Mouse (Mus musculus): ENCODE measurements around the gene Serhl.

Serhl gene

GRCm38 (mm10) chr15:83148395-83148794 is 59.1 kb downstream of the Serhl start:
- peak overlapping the region; percentile 96 for H3K4me3 ChIP-seq (replicated peaks; ENCODE audit: low read length)
- H3K36me3 ChIP-seq (ENCODE audit: insufficient read depth, low read length): peaks cover 50% of the 10 kb centered on the region
- no peak for TF ChIP-seq POU5F1 (IDR thresholded peaks at IDR 0.05; ENCODE audit: borderline replicate concordance, low read length)
- no peaks in the 10 kb centered on the region for H3K27me3 ChIP-seq (ENCODE audit: insufficient read depth, low read length)
- H3K9me3 ChIP-seq (ENCODE audit: low read length): no peaks in the 10 kb centered on the region
- H3K4me1 ChIP-seq (replicated peaks; ENCODE audit: low read depth, low read length): peaks cover 68% of the 10 kb centered on the region

GRCm38 (mm10) chr15:83148801-83149195 is 59.5 kb downstream of the Serhl start:
- peaks cover 51% of the 10 kb centered on the region for H3K36me3 ChIP-seq (ENCODE audit: insufficient read depth, low read length)
- H3K9me3 ChIP-seq (ENCODE audit: low read length): no peaks in the 10 kb centered on the region
- H3K27me3 ChIP-seq (ENCODE audit: insufficient read depth, low read length): no peaks in the 10 kb centered on the region
- TF ChIP-seq CTCF (conservative IDR thresholded peaks at IDR 0.05; ENCODE audit: low read length): no peak
- TF ChIP-seq POU5F1 (IDR thresholded peaks at IDR 0.05; ENCODE audit: borderline replicate concordance, low read length): no peak
- no peak for TF ChIP-seq NANOG (IDR thresholded peaks at IDR 0.05; ENCODE audit: borderline replicate concordance, low read length)
- H3K4me1 ChIP-seq (replicated peaks; ENCODE audit: low read depth, low read length): peaks cover 68% of the 10 kb centered on the region
- peak overlapping the region; percentile 96 for H3K4me3 ChIP-seq (replicated peaks; ENCODE audit: low read length)

DNA sequence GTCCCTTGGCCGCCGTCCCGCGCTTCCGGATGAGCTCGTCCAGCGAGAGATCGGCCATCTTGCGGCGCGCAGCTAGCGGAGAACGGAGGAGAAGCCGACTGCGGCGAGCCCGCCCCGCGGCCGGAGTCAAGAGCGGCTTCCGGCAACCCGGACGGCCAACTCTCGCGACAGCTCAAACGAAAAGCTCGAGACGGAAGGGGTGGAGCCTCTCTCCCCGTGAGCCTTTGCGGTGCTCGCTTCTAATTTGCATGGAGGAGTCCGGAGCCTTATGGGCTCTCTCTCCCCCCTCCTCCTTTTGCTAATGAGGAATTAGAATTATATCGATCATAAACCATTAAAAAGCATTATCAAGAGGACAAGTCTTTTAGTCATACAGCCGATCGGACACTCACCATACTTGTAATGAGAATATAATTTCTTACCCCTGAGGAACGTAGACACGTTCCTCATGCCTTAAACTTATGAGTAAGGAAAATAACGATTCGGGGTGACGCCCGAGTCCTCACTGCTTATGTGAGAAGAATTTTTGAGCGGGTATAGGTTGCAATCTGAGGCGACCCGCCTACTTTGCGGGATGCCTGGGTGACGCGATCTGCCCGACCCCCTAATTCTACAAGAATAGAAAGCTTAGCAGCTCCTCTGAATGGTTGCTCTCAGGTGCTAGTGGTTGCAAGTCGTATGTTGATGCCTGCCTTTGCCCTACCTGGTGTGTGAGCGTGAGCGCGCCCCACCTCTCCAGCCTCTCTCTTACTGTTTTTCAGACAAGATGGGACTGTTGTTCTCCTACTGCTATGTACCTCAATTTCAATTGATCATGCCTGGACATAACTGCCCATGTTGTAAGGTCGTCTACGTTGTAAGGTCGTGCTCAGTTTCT is 60.1 kb downstream of the Serhl start, which contains the start of gene Poldip3:
Gene Poldip3, minus strand, starts transcription at position 189 of the 877 bp plus-strand sequence.
- peak within 1 kb of the TSS; percentile 96 for H3K4me3 ChIP-seq (replicated peaks; ENCODE audit: low read length)
- H3K36me3 ChIP-seq (ENCODE audit: insufficient read depth, low read length): peaks cover 49% of the 10 kb centered on the region
- peaks cover 61% of the 10 kb centered on the region for H3K4me1 ChIP-seq (replicated peaks; ENCODE audit: low read depth, low read length)
- H3K27me3 ChIP-seq (ENCODE audit: insufficient read depth, low read length): no peaks in the 10 kb centered on the region
- TF ChIP-seq POU5F1 (IDR thresholded peaks at IDR 0.05; ENCODE audit: borderline replicate concordance, low read length): no peak
- no peak for TF ChIP-seq CTCF (conservative IDR thresholded peaks at IDR 0.05; ENCODE audit: low read length)
- TF ChIP-seq NANOG (IDR thresholded peaks at IDR 0.05; ENCODE audit: borderline replicate concordance, low read length): no peak
- H3K9me3 ChIP-seq (ENCODE audit: low read length): no peaks in the 10 kb centered on the region

- no peaks in the 10 kb centered on the region for H3K27me3 ChIP-seq (ENCODE audit: insufficient read depth, low read length)
- TF ChIP-seq CTCF (conservative IDR thresholded peaks at IDR 0.05; ENCODE audit: low read length): no peak
- no peak for TF ChIP-seq POU5F1 (IDR thresholded peaks at IDR 0.05; ENCODE audit: borderline replicate concordance, low read length)
- TF ChIP-seq NANOG (IDR thresholded peaks at IDR 0.05; ENCODE audit: borderline replicate concordance, low read length): no peak
Observed at GRCm38 (mm10) chr15:83150073-83150442, 60.8 kb downstream of the Serhl start.

GRCm38 (mm10) chr15:83150694-83151093 is 61.4 kb downstream of the Serhl start:
- no peaks in the 10 kb centered on the region for H3K9me3 ChIP-seq (ENCODE audit: low read length)
- H3K4me3 ChIP-seq (replicated peaks; ENCODE audit: low read length): no peak overlapping the region
- H3K36me3 ChIP-seq (ENCODE audit: insufficient read depth, low read length): peaks cover 45% of the 10 kb centered on the region
- peaks cover 49% of the 10 kb centered on the region for H3K4me1 ChIP-seq (replicated peaks; ENCODE audit: low read depth, low read length)
- no peaks in the 10 kb centered on the region for H3K27me3 ChIP-seq (ENCODE audit: insufficient read depth, low read length)
- TF ChIP-seq POU5F1 (IDR thresholded peaks at IDR 0.05; ENCODE audit: borderline replicate concordance, low read length) (no peak), NANOG (IDR thresholded peaks at IDR 0.05; ENCODE audit: borderline replicate concordance, low read length) (no peak), CTCF (conservative IDR thresholded peaks at IDR 0.05; ENCODE audit: low read length) (no peak)

More at GRCm38 (mm10) chr15:83150073-83150442, 60.8 kb downstream of the Serhl start:
- Histone ChIP-seq H3K4me3 (replicated peaks; ENCODE audit: low read length) (no peak overlapping the region), H3K9me3 (ENCODE audit: low read length) (no peaks in the 10 kb centered on the region), H3K4me1 (replicated peaks; ENCODE audit: low read depth, low read length) (peaks cover 55% of the 10 kb centered on the region), H3K36me3 (ENCODE audit: insufficient read depth, low read length) (peaks cover 45% of the 10 kb centered on the region)

DNA sequence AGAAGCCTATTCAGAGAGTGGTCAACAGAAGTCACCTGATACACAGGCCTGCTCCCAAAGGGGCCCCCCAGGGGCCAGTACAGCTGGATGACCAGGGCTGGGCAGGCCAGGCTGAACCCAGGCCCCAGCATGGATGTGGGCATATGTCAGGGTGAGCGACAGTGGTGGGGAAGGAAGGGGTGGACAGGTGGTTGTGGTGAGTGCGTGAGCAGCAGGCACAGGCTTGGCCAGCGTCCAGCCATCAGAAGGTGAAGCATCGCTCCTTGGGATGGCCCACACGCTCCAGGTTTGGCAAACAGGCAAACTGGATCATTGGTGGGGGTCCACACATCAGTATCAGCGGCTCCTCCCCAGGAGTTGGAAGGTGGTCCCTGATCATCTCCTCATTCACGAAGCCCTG is 65.0 kb downstream of the Serhl start:
- Histone ChIP-seq H3K9me3 (ENCODE audit: low read length) (no peaks in the 10 kb centered on the region), H3K4me3 (replicated peaks; ENCODE audit: low read length) (no peak overlapping the region), H3K4me1 (replicated peaks; ENCODE audit: low read depth, low read length) (peaks cover 49% of the 10 kb centered on the region), H3K36me3 (ENCODE audit: insufficient read depth, low read length) (peaks cover 59% of the 10 kb centered on the region), H3K27me3 (ENCODE audit: insufficient read depth, low read length) (no peaks in the 10 kb centered on the region)
- TF ChIP-seq POU5F1 (IDR thresholded peaks at IDR 0.05; ENCODE audit: borderline replicate concordance, low read length) (no peak), CTCF (conservative IDR thresholded peaks at IDR 0.05; ENCODE audit: low read length) (no peak)

GRCm38 (mm10) chr15:83155672-83156419 is 66.5 kb downstream of the Serhl start:
- Histone ChIP-seq H3K36me3 (ENCODE audit: insufficient read depth, low read length) (peaks cover 74% of the 10 kb centered on the region), H3K9me3 (ENCODE audit: low read length) (no peaks in the 10 kb centered on the region), H3K4me1 (replicated peaks; ENCODE audit: low read depth, low read length) (peaks cover 56% of the 10 kb centered on the region), H3K4me3 (replicated peaks; ENCODE audit: low read length) (no peak overlapping the region), H3K27me3 (ENCODE audit: insufficient read depth, low read length) (no peaks in the 10 kb centered on the region)
- TF ChIP-seq NANOG (IDR thresholded peaks at IDR 0.05; ENCODE audit: borderline replicate concordance, low read length) (no peak), POU5F1 (IDR thresholded peaks at IDR 0.05; ENCODE audit: borderline replicate concordance, low read length) (no peak), CTCF (conservative IDR thresholded peaks at IDR 0.05; ENCODE audit: low read length) (no peak)

GRCm38 (mm10) chr15:83156929-83157666 is 67.8 kb downstream of the Serhl start:
- Histone ChIP-seq H3K9me3 (ENCODE audit: low read length) (no peaks in the 10 kb centered on the region), H3K4me3 (replicated peaks; ENCODE audit: low read length) (peak overlapping the region; percentile 29; the same call in 1 of the 2 replicates), H3K4me1 (replicated peaks; ENCODE audit: low read depth, low read length) (peaks cover 66% of the 10 kb centered on the region), H3K27me3 (ENCODE audit: insufficient read depth, low read length) (no peaks in the 10 kb centered on the region), H3K36me3 (ENCODE audit: insufficient read depth, low read length) (peaks cover 84% of the 10 kb centered on the region)
- TF ChIP-seq CTCF (conservative IDR thresholded peaks at IDR 0.05; ENCODE audit: low read length): peak; percentile 94
- no peak for TF ChIP-seq NANOG (IDR thresholded peaks at IDR 0.05; ENCODE audit: borderline replicate concordance, low read length)

Data from E14TG2a.4 (cell line).